ENCODE assay signal across 24 mouse cellular contexts in the genomic region with DNA sequence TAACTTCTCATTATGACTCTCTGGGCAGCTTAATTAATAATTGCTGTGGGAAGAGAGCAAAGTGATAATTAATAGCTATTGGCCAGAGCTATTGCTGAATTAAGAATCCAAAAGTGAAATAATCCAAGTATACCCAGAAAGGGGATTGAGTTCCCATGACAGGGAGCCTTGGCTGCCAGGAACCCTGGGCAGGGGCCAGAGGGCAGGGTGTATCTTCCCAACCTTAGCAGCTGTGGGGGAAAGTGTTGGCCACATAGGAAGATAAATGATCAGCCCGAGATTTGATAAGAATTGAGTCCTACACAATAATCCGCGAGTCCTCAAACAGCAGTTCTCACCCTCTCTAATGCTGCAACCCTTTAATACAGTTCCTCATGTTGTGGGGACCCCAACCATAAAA.
"Had no signal": no experiment of that assay in that cellular context is flagged by ENCODE, and none has a peak within 500 bp of the region (broad histone marks: within the 10 kb centered on the region; RNA-seq: fewer than 3 reads in every experiment).

No protein-coding gene starts in this region.

- ATAC-seq: forebrain, postnatal 0 days; hindbrain, postnatal 0 days; intestine, embryonic 16.5 days; liver, embryonic 12.5 days had no signal

- H3K4me2 ChIP-seq: heart, embryonic 11.5 days; heart, embryonic 13.5 days; heart, embryonic 15.5 days; hindbrain, embryonic 13.5 days; hindbrain, embryonic 15.5 days; limb, embryonic 13.5 days; limb, embryonic 15.5 days; liver, embryonic 12.5 days had no signal

- H3K36me3 ChIP-seq: heart, embryonic 13.5 days; heart, embryonic 15.5 days; hindbrain, embryonic 13.5 days; hindbrain, embryonic 15.5 days; limb, embryonic 13.5 days; limb, embryonic 15.5 days; liver, embryonic 12.5 days had no signal

- H3K4me1 ChIP-seq: heart, embryonic 13.5 days; heart, embryonic 15.5 days; hindbrain, embryonic 13.5 days; liver, embryonic 12.5 days had no signal

- H3K9me3 ChIP-seq: heart, embryonic 13.5 days; heart, embryonic 15.5 days; hindbrain, embryonic 13.5 days; hindbrain, embryonic 15.5 days; limb, embryonic 15.5 days; liver, embryonic 12.5 days had no signal

- H3K9ac ChIP-seq: forebrain, postnatal 0 days; heart, embryonic 13.5 days; heart, embryonic 15.5 days; hindbrain, embryonic 13.5 days; hindbrain, embryonic 15.5 days; limb, embryonic 13.5 days; limb, embryonic 15.5 days; liver, embryonic 12.5 days; liver, embryonic 14.5 days had no signal

- H3K27me3 ChIP-seq: heart, embryonic 13.5 days; heart, embryonic 15.5 days; hindbrain, embryonic 13.5 days; hindbrain, embryonic 15.5 days; limb, embryonic 13.5 days; limb, embryonic 15.5 days; liver, embryonic 12.5 days had no signal

- DNase-seq: forebrain, postnatal 0 days; heart, adult 2 months; heart, postnatal 14 days; heart, postnatal 36 days; kidney, adult 11 months; kidney, adult 2 months; kidney, adult 9 months; kidney, postnatal 14 days; layer of hippocampus, adult 9-11 months; layer of hippocampus, postnatal 36 days; left cerebral cortex, postnatal 4 days; lung, adult 18-20 months had no signal

- H3K27ac ChIP-seq: heart, adult 2 months; heart, embryonic 13.5 days; heart, embryonic 15.5 days; hindbrain, embryonic 13.5 days; hindbrain, embryonic 15.5 days; hindbrain, postnatal 0 days; kidney, postnatal 0 days; limb, embryonic 13.5 days; limb, embryonic 15.5 days; liver, embryonic 12.5 days; liver, embryonic 14.5 days had no signal

- H3K4me3 ChIP-seq: heart, adult 2 months; heart, embryonic 13.5 days; heart, embryonic 15.5 days; hindbrain, embryonic 13.5 days; hindbrain, embryonic 15.5 days; limb, embryonic 13.5 days; limb, embryonic 15.5 days; liver, embryonic 12.5 days had no signal
